Mouse (Mus musculus): ENCODE results near the gene Pcyox1.

DNA sequence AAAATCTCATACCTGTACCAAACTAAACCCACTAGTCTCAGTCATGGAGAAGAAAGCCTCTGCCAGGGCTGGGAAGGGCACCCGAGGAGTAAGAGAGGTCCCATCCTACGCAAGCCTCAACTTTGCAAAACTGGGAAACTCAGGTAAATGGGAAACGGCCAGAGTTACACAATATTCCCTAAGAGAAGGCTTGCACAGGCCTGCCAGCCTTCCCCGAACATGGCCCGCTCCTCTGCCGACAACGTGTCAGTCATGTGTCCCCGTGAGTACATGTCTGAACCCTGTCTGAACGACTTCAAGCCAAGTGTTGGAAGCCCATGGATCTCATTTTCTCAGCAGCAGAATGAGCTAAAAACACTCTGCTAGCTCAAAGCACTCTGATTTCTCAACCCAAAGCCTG lies 1.9 kb downstream of the Pcyox1 start:
- TF ChIP-seq CTCF (IDR thresholded peaks at IDR 0.05; ENCODE audit: low read depth) (no peak), EP300 (IDR thresholded peaks at IDR 0.05; ENCODE audit: low read depth) (no peak)
